Mouse (Mus musculus): ENCODE data around the gene Gimap5. TPM values are rescaled to one million over a fixed set of nuclear protein-coding genes. Genes with fewer than 3 reads are reported as not detected.

Gene Gimap5
- polyA plus RNA-seq, 1 experiment from 2014 or later: 5.9 TPM

GRCm38 (mm10) chr6:48737688-48738087, 8.3 kb upstream of the Gimap5 start:
- peaks cover 20% of the 10 kb centered on the region for H3K4me1 ChIP-seq (ENCODE audit: insufficient read depth)
- no peaks in the 10 kb centered on the region for H3K9me3 ChIP-seq (ENCODE audit: low read length)
- no peak overlapping the region for H3K4me3 ChIP-seq (ENCODE audit: low read depth, low read length)
- TF ChIP-seq CTCF (IDR thresholded peaks at IDR 0.05; ENCODE audit: low read depth) (no peak), EP300 (IDR thresholded peaks at IDR 0.05; ENCODE audit: low read depth) (no peak)
- H3K36me3 ChIP-seq (replicated peaks; ENCODE audit: insufficient read depth, low read length): no peaks in the 10 kb centered on the region
- no peak for DNase-seq
- H3K27me3 ChIP-seq (ENCODE audit: insufficient read depth, low read length): no peaks in the 10 kb centered on the region
- no peak overlapping the region for H3K27ac ChIP-seq (ENCODE audit: low read depth)
- no peak overlapping the region for H3K4me2 ChIP-seq (ENCODE audit: low read depth, low read length)
- WGBS (ENCODE audit: insufficient replicate concordance): 83% methylated on average over 5 of the region's 5 CpGs
- ATAC-seq: no peak
- no peak overlapping the region for H3K9ac ChIP-seq (replicated peaks)

GRCm38 (mm10) chr6:48738961-48739779, 6.8 kb upstream of the Gimap5 start, which contains the start of gene Gimap1:
Gene Gimap1, plus strand, starts transcription at chr6:48739054.
- peaks cover 23% of the 10 kb centered on the region for H3K4me1 ChIP-seq (ENCODE audit: insufficient read depth)
- DNase-seq (peak; percentile 21), ATAC-seq (no peak)
- no peaks in the 10 kb centered on the region for H3K27me3 ChIP-seq (ENCODE audit: insufficient read depth, low read length)
- whole genome bisulfite sequencing (ENCODE audit: insufficient replicate concordance): 29% methylated on average over 15 of the region's 15 CpGs
- no peaks in the 10 kb centered on the region for H3K36me3 ChIP-seq (replicated peaks; ENCODE audit: insufficient read depth, low read length)
- H3K9me3 ChIP-seq (ENCODE audit: low read length): no peaks in the 10 kb centered on the region
- H3K4me3 ChIP-seq (ENCODE audit: low read depth, low read length): peak within 1 kb of the TSS; percentile 45
- H3K4me2 ChIP-seq (ENCODE audit: low read depth, low read length): peak within 1 kb of the TSS; percentile 39
- peak within 1 kb of the TSS; percentile 41; the same call in 1 of the 2 replicates for H3K9ac ChIP-seq (replicated peaks)
- H3K27ac ChIP-seq (ENCODE audit: low read depth): peak within 1 kb of the TSS; percentile 51
- TF ChIP-seq CTCF (IDR thresholded peaks at IDR 0.05; ENCODE audit: low read depth) (no peak), EP300 (IDR thresholded peaks at IDR 0.05; ENCODE audit: low read depth) (no peak)

- Histone ChIP-seq H3K36me3 (replicated peaks; ENCODE audit: insufficient read depth, low read length) (no peaks in the 10 kb centered on the region), H3K4me1 (ENCODE audit: insufficient read depth) (peaks cover 23% of the 10 kb centered on the region), H3K4me3 (ENCODE audit: low read depth, low read length) (peak overlapping the region; percentile 19), H3K27me3 (ENCODE audit: insufficient read depth, low read length) (no peaks in the 10 kb centered on the region), H3K4me2 (ENCODE audit: low read depth, low read length) (peak overlapping the region; percentile 39), H3K27ac (ENCODE audit: low read depth) (no peak overlapping the region), H3K9me3 (ENCODE audit: low read length) (no peaks in the 10 kb centered on the region), H3K9ac (replicated peaks) (no peak overlapping the region)
- DNase-seq: no peak
- no peak for ATAC-seq
- whole genome bisulfite sequencing (ENCODE audit: insufficient replicate concordance): 50% methylated on average over 3 of the region's 3 CpGs
- no peak for TF ChIP-seq EP300 (IDR thresholded peaks at IDR 0.05; ENCODE audit: low read depth)
- TF ChIP-seq CTCF (IDR thresholded peaks at IDR 0.05; ENCODE audit: low read depth): no peak
Observed at GRCm38 (mm10) chr6:48739780-48740055, 6.3 kb upstream of the Gimap5 start.

GRCm38 (mm10) chr6:48740501-48741169, 5.4 kb upstream of the Gimap5 start:
- Histone ChIP-seq H3K9me3 (ENCODE audit: low read length) (no peaks in the 10 kb centered on the region), H3K27ac (ENCODE audit: low read depth) (peak overlapping the region; percentile 74; the same call in 1 of the 2 replicates), H3K27me3 (ENCODE audit: insufficient read depth, low read length) (no peaks in the 10 kb centered on the region), H3K9ac (replicated peaks) (no peak overlapping the region), H3K4me3 (ENCODE audit: low read depth, low read length) (no peak overlapping the region), H3K4me1 (ENCODE audit: insufficient read depth) (peaks cover 23% of the 10 kb centered on the region), H3K36me3 (replicated peaks; ENCODE audit: insufficient read depth, low read length) (no peaks in the 10 kb centered on the region), H3K4me2 (ENCODE audit: low read depth, low read length) (peak overlapping the region; percentile 39)
- no peak for ATAC-seq
- TF ChIP-seq EP300 (IDR thresholded peaks at IDR 0.05; ENCODE audit: low read depth): no peak
- no peak for TF ChIP-seq CTCF (IDR thresholded peaks at IDR 0.05; ENCODE audit: low read depth)
- 49% methylated on average over 3 of the region's 3 CpGs for WGBS (ENCODE audit: insufficient replicate concordance)
- DNase-seq: no peak

- no peak overlapping the region for H3K9ac ChIP-seq (replicated peaks)
- no peaks in the 10 kb centered on the region for H3K27me3 ChIP-seq (ENCODE audit: insufficient read depth, low read length)
- TF ChIP-seq EP300 (IDR thresholded peaks at IDR 0.05; ENCODE audit: low read depth) (no peak), CTCF (IDR thresholded peaks at IDR 0.05; ENCODE audit: low read depth) (no peak)
- H3K36me3 ChIP-seq (replicated peaks; ENCODE audit: insufficient read depth, low read length): no peaks in the 10 kb centered on the region
- H3K4me3 ChIP-seq (ENCODE audit: low read depth, low read length): no peak overlapping the region
- 17% methylated on average over 3 of the region's 3 CpGs for WGBS (ENCODE audit: insufficient replicate concordance)
- H3K27ac ChIP-seq (ENCODE audit: low read depth): peak overlapping the region; percentile 74
- DNase-seq: no peak
- no peak for ATAC-seq
- peak overlapping the region; percentile 28; the same call in 1 of the 2 replicates for H3K4me2 ChIP-seq (ENCODE audit: low read depth, low read length)
- H3K4me1 ChIP-seq (ENCODE audit: insufficient read depth): peaks cover 23% of the 10 kb centered on the region
- H3K9me3 ChIP-seq (ENCODE audit: low read length): no peaks in the 10 kb centered on the region
Observed at GRCm38 (mm10) chr6:48741273-48741672, 4.7 kb upstream of the Gimap5 start.

- no peak overlapping the region for H3K4me3 ChIP-seq (ENCODE audit: low read depth, low read length)
- DNase-seq (peak; percentile 21), ATAC-seq (peak; percentile 48)
- no peaks in the 10 kb centered on the region for H3K36me3 ChIP-seq (replicated peaks; ENCODE audit: insufficient read depth, low read length)
- WGBS (ENCODE audit: insufficient replicate concordance): 32% methylated on average over 9 of the region's 9 CpGs
- H3K27me3 ChIP-seq (ENCODE audit: insufficient read depth, low read length): no peaks in the 10 kb centered on the region
- H3K4me2 ChIP-seq (ENCODE audit: low read depth, low read length): peak overlapping the region; percentile 71
- TF ChIP-seq EP300 (IDR thresholded peaks at IDR 0.05; ENCODE audit: low read depth) (no peak), CTCF (IDR thresholded peaks at IDR 0.05; ENCODE audit: low read depth) (no peak)
- no peaks in the 10 kb centered on the region for H3K9me3 ChIP-seq (ENCODE audit: low read length)
- peaks cover 23% of the 10 kb centered on the region for H3K4me1 ChIP-seq (ENCODE audit: insufficient read depth)
- H3K27ac ChIP-seq (ENCODE audit: low read depth): peak overlapping the region; percentile 74
- H3K9ac ChIP-seq (replicated peaks): no peak overlapping the region
Observed at GRCm38 (mm10) chr6:48741711-48742206, 4.2 kb upstream of the Gimap5 start.

Measured in liver, postnatal 0 days (tissue).